Mouse (Mus musculus): ENCODE data around the gene Sapcd1.
"Not testable (repeated sequence)": the region's sequence is repeated elsewhere in the genome, so short reads cannot be mapped to it uniquely, and the experiment has no call there.

The Sapcd1 gene

DNA sequence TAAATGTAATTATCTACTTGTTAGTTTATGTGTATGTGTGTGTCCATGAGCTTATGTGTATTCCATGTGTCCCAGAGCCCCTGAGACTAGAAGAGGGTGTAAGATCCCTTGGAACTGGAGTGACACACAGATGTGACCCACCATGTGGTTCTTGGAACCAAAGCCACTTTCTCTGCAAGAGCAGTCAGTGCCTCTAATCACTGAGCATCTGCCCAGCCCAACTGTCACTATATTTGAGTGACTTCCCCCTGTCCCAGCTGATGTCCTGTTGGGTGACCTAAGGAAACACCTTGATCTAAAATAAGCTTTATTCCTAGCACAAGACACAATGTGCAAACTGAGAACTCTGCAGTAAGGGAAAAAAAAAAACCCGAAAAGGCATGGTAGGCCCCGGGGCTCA lies 499 bp upstream of the Sapcd1 start:
- DNase-seq: no peak

DNA sequence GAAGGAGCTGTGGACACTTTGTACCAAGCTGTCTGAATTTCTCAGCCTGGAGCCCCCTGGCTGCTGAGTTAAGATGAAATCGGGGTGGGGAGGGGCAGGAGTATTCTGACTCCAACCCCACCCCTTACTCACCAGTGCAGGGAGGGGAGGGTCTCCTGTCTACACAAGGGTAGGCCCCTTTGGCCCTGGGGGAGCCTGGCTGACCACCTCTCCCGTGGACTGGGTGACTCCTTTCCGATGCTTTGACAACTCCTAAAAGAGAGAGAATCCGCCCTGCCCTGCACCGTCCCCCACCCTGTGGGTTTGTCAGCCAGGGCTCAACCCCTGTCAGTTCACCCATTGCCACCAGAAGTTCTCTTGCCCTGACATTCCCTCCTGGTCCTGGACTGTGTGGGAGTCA lies 1.6 kb downstream of the Sapcd1 start:
- no peak for DNase-seq

DNA sequence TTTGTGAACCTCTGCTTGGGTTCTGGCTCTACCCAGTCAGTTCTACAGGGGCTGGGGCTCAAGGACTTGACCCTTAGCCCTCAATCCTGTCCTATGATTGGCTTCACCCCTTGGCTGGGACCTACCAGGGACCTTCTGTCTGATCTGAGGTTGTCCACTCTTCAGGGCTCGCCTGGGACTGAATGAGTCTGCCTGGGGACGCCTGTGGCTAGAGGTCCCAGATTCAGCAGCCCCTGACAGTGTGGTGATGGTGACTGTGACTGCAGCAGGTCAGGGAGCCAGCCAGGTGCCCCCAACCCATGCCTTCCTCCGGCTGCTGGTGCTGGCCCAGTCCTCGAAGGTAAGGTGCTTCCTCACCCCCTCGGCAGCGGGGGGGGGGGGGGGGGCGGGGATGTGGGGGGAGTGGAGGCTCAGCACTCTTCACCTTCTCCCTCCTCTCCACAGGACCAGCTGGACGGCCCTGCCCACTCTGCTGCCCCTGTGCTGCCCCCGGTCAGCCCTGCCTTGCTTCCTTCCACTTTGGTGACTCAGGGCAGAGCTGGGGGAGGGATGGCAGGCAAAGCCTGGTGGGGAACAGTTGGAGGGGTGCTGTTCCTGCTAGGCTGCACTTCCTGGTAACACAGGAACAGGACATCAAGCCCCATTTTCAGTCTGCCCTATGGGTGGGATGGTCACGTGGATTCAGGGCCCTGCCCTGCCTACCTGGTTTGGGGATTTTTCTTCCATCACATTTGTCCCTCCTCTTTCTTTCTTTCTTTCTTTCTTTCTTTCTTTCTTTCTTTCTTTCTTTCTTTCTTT lies 2.9 kb downstream of the Sapcd1 start:
- no peak for DNase-seq

GRCm38 (mm10) chr17:35024261-35024660 lies 3.6 kb downstream of the Sapcd1 start:
- no peak for DNase-seq

DNA sequence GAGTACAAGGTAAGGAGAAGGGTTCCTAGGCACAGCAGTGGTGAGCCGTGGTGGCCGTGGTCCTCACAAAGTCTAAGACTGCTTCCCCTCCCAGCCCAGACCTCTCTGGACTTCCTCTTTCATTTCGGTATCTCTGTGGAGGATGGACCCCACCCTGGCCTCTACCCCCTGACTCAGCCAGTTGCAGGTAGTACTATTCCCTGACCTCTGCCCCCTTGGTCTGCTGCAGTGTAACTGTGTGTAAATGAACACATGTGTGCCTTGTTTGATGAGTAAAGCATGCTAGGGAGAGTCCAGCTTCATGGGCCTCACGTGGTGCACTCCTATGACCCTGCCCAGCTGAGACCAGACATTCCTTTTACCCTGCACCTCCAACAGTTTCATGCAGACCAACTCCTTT lies 4.1 kb downstream of the Sapcd1 start:
- DNase-seq: no peak

DNA sequence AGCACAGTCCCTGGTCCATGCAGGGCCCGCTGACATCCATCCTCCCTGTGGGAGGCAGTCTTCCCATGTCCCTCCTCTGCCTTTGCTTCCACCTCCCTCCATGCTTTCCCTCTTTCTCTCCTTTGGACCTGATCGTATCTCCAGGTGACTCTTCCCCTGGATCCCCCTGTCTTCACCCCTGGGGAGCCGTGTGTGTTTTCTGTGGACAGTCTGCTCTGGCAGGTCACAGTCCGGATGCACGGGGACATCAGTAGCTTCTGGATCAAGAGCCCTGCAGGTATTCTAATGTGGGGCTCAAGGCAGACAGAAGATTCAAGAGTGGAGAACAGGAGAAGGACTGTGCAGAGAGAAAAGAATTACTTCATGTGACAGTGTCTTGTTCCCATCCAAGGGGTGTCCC lies 4.6 kb downstream of the Sapcd1 start:
- no peak for DNase-seq

GRCm38 (mm10) chr17:35022541-35023060 lies 5.2 kb downstream of the Sapcd1 start:
- DNase-seq: no peak

DNA sequence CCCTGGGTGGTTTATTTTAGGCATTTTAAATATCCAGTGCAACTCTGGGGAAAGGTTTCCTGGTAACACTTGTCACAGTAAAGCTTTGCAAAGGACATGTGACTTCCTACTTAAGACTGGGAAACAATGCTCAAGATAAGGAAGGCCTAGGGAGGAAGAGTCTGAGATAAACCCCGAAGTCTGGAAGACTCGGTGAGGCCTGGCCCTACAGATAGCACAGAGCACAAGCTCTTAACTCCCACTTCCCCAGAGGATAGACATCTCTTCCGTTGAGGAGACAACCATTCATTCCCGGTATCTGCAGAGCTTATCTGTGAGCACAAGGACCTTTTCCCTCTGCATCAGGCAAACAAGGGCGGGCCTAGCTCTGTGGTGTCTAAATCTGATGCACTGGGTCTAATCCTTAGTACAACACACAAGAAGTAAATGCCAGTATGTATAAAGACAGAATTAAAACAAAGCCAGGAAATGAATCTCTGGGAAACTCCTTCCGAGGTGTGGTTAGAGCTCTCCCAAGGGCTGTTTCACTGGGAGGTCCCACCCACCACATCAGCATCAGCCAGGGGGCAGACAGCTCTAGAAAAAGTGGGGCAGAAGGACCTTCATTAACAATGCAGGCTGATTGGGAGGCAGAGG lies 5.9 kb downstream of the Sapcd1 start:
- no peak for DNase-seq

GRCm38 (mm10) chr17:35021163-35021808 lies 6.5 kb downstream of the Sapcd1 start:
- peak; percentile 71 to 90 for DNase-seq

- DNase-seq: no peak
Observed at GRCm38 (mm10) chr17:35020551-35020950, 7.3 kb downstream of the Sapcd1 start.

- DNase-seq: no peak
Observed at GRCm38 (mm10) chr17:35019894-35020293, 7.9 kb downstream of the Sapcd1 start.

- DNase-seq: no peak
Observed at GRCm38 (mm10) chr17:35018171-35018570, 9.6 kb downstream of the Sapcd1 start.

- DNase-seq: no peak
Observed at GRCm38 (mm10) chr17:35017706-35018030, 10.1 kb downstream of the Sapcd1 start.

DNA sequence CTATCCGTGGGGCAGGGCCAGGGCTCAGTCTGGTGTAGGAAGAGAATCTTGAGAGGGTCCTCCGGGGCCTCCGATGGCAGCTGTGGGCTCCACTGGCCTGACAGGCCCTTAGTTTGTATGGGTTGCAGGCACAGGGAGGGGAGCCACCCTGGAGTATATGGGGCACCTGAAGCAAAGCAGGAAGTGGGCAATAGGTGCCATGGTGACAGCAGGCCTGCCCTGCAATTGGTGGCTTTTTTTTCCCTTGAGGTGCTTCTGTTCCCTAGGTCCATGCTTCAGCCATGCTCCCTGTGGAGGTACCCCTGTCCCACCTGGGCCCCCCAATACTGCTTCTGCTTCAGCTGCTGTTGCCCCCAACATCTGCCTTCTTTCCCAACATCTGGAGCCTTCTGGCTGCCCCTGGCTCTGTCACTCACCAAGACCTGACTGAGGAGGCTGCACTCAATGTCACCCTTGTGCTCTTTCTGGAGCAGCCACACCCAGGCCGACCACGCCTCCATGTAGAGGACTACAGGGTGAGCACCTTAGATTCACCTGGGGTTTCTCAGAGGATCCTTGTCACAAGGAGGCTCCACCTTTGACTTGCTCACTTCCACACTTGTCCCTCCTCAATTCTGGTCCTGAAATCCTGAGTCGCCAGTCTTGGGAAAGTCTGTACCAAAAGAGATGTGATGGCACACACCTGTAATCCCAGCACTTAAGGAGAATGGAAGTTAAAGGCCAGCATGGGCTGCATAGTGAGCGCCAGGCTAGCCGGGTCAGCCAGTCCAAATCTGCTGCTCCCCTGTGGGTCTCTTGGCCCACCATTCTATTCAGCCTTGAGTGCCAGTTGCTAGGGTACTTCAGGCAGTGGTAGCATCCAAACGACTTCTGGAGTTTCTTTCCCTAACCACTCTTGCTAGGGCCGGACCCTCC lies 10.8 kb downstream of the Sapcd1 start:
- DNase-seq: no peak

- no peak for DNase-seq
Observed at GRCm38 (mm10) chr17:35016376-35016775, 11.4 kb downstream of the Sapcd1 start, which contains the start of gene Vwa7. Vwa7 (plus strand) TSS chr17:35016579.

- no peak for DNase-seq
Observed at GRCm38 (mm10) chr17:35015296-35015695, 12.5 kb downstream of the Sapcd1 start.

- no peak for DNase-seq
Observed at GRCm38 (mm10) chr17:35013221-35013620, 14.6 kb downstream of the Sapcd1 start.

DNA sequence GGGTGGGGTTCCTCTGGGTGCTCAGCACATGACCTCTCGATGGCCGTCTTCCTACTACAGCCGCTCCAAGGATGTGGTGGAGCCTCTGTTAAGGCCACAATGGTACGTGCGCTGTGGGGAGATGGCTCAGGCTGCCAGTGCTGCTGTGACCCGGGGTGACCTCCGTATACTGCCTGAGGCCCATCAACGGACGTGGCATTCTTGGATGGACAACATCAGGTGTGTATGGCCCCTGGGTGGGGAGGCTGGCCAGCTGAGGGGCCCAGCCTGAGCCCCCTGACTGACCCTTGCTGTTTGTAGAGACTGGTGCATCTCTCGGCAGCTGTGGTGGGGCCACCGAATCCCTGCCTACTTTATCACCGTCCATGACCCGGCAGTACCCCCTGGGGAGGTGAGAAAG lies 15.4 kb downstream of the Sapcd1 start:
- DNase-seq: no peak

DNA sequence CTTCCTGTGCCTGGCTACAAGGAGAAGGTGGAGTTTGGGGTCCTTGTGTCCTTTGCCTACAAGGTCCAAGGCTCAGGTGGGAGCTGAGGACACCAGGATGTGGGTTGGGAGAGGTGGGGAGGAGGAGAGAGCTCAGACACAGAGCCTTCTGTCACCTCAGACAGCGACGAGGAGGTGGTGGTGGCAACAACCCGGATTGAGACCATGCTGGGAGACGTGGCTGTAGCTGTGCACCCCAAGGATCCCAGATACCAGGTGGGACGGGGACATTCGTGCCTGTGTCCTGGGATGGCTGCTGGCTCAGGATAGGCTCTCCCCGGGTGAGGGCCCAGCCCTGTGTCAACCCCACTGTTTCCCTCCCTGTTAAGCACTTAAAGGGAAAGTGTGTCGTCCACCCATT lies 16.4 kb downstream of the Sapcd1 start:
- DNase-seq: no peak

DNA sequence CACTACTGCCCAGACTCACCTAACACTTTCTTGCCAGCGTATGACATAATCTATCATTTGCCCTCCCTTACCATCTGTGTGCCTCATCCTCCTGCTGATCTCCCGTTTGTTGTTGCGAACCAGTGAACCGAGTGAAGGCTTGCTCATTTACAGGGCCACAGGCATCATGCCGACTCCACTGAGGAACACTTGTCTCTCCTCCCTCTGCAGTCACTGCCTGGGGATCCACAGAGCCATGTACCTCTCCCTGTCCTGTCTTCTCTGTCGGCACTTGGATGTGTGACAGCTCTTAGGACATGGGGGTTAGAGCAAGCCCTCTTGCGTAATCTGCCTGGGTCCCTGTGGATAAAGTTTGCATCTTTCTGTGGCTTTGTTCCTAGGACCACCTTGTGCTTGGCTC lies 18.2 kb downstream of the Sapcd1 start:
- DNase-seq: no peak

- DNase-seq: no peak
Observed at GRCm38 (mm10) chr17:35007387-35007991, 20.3 kb downstream of the Sapcd1 start.

- DNase-seq: not testable (repeated sequence)
Observed at GRCm38 (mm10) chr17:35005902-35006301, 21.9 kb downstream of the Sapcd1 start.
